Comparison of ENCODE assay signal across 16 mouse cellular contexts in genomic region chr5:122863053-122863452, GRCm38 (mm10).
"Had no signal": no experiment of that assay in that cellular context is flagged by ENCODE, and none has a peak within 500 bp of the region (broad histone marks: within the 10 kb centered on the region; RNA-seq: fewer than 3 reads in every experiment).

No protein-coding gene starts in this region.

- H3K9ac ChIP-seq: neural tube, embryonic 12.5 days; neural tube, embryonic 13.5 days; stomach, embryonic 15.5 days had no signal

- H3K9me3 ChIP-seq: neural tube, embryonic 12.5 days; neural tube, embryonic 13.5 days; stomach, embryonic 15.5 days had no signal

- H3K4me3 ChIP-seq: neural tube, embryonic 12.5 days; neural tube, embryonic 13.5 days; stomach, embryonic 15.5 days had no signal

- H3K4me2 ChIP-seq: neural tube, embryonic 12.5 days; neural tube, embryonic 13.5 days; stomach, embryonic 15.5 days had no signal

- H3K27me3 ChIP-seq: neural tube, embryonic 12.5 days; neural tube, embryonic 13.5 days; stomach, embryonic 15.5 days had no signal

- DNase-seq: retina, postnatal 1 day; right cerebral cortex, adult 18-20 months; right cerebral cortex, postnatal 14 days; right cerebral cortex, postnatal 25 days; right cerebral cortex, postnatal 4 days; spleen, adult 18-20 months; thymus, adult 18-20 months; thymus, adult 2 months; thymus, postnatal 14 days; thymus, postnatal 25 days; thymus, postnatal 36 days; thymus, postnatal 4 days had no signal

- H3K4me1 ChIP-seq: neural tube, embryonic 12.5 days; neural tube, embryonic 13.5 days; stomach, embryonic 15.5 days had no signal

- H3K27ac ChIP-seq: neural tube, embryonic 12.5 days; neural tube, embryonic 13.5 days; stomach, embryonic 15.5 days; stomach, postnatal 0 days had no signal
